Mouse (Mus musculus): Measurements from ENCODE around the gene Mrpl53.

Gene Mrpl53

GRCm38 (mm10) chr6:83120930-83121862 is 12.4 kb downstream of the Mrpl53 start, which contains the start of gene Wbp1:
TSS of gene Wbp1 (minus strand) at chr6:83121559.
- DNase-seq (ENCODE audit: low read depth, low spot score): peak; percentile 98

- no peak for DNase-seq (ENCODE audit: low read depth, low spot score)
Observed at GRCm38 (mm10) chr6:83121863-83122710, 13.2 kb downstream of the Mrpl53 start.

- no peak for DNase-seq (ENCODE audit: low read depth, low spot score)
Observed at GRCm38 (mm10) chr6:83122961-83123360, 14.1 kb downstream of the Mrpl53 start.

GRCm38 (mm10) chr6:83124851-83125312 is 16.0 kb downstream of the Mrpl53 start:
- DNase-seq (ENCODE audit: low read depth, low spot score): peak; percentile 90

- DNase-seq (ENCODE audit: low read depth, low spot score): no peak
Observed at GRCm38 (mm10) chr6:83125331-83125730, 16.5 kb downstream of the Mrpl53 start, which contains the start of gene Ino80b. TSS of gene Ino80b (minus strand) at chr6:83125431.

- no peak for DNase-seq (ENCODE audit: low read depth, low spot score)
Observed at GRCm38 (mm10) chr6:83127419-83127818, 18.6 kb downstream of the Mrpl53 start.

- DNase-seq (ENCODE audit: low read depth, low spot score): no peak
Observed at GRCm38 (mm10) chr6:83131469-83132034, 22.7 kb downstream of the Mrpl53 start.

GRCm38 (mm10) chr6:83132176-83132919 is 23.5 kb downstream of the Mrpl53 start:
- no peak for DNase-seq (ENCODE audit: low read depth, low spot score)

GRCm38 (mm10) chr6:83134226-83134625 is 25.4 kb downstream of the Mrpl53 start:
- no peak for DNase-seq (ENCODE audit: low read depth, low spot score)

- DNase-seq (ENCODE audit: low read depth, low spot score): no peak
Observed at GRCm38 (mm10) chr6:83134951-83135513, 26.2 kb downstream of the Mrpl53 start, which contains the start of gene Rtkn. TSS of gene Rtkn (plus strand) at chr6:83135463.

GRCm38 (mm10) chr6:83135571-83136161 is 26.8 kb downstream of the Mrpl53 start:
- DNase-seq (ENCODE audit: low read depth, low spot score): no peak

GRCm38 (mm10) chr6:83136291-83136880 is 27.5 kb downstream of the Mrpl53 start:
- no peak for DNase-seq (ENCODE audit: low read depth, low spot score)

GRCm38 (mm10) chr6:83136881-83137575 is 28.2 kb downstream of the Mrpl53 start:
- peak; percentile 68 for DNase-seq (ENCODE audit: low read depth, low spot score)

- peak; percentile 85 for DNase-seq (ENCODE audit: low read depth, low spot score)
Observed at GRCm38 (mm10) chr6:83137576-83137950, 28.7 kb downstream of the Mrpl53 start.

GRCm38 (mm10) chr6:83138056-83138455 is 29.2 kb downstream of the Mrpl53 start:
- DNase-seq (ENCODE audit: low read depth, low spot score): no peak

- DNase-seq (ENCODE audit: low read depth, low spot score): no peak
Observed at GRCm38 (mm10) chr6:83140044-83140443, 31.2 kb downstream of the Mrpl53 start.

- no peak for DNase-seq (ENCODE audit: low read depth, low spot score)
Observed at GRCm38 (mm10) chr6:83141636-83142035, 32.8 kb downstream of the Mrpl53 start.

GRCm38 (mm10) chr6:83142211-83142731 is 33.4 kb downstream of the Mrpl53 start:
- DNase-seq (ENCODE audit: low read depth, low spot score): no peak

GRCm38 (mm10) chr6:83142886-83143285 is 34.0 kb downstream of the Mrpl53 start:
- DNase-seq (ENCODE audit: low read depth, low spot score): no peak

Measured in skeletal muscle tissue, adult 2 months (tissue).